Mouse (Mus musculus): ENCODE measurements around the gene Acads.

DNA sequence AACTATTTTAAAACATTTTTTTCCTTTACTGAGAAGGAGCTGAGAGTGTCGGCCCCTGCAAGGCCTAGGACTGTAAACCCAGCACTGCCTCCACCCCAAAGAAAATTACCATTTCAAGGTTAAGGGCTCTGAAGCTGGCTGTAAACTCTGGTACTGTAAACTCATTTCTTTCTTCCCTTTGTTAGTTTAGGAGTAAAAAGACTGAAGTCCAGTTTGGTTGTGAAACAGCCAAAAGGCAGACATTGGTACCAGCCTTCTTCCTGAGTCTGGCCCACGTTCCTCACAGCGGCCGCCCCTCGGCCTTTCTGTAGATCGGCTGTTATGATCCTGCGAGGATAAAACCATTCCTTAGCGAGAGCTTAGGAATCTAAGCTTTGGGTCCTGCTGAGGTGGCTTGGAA is 4.6 kb downstream of the Acads start:
- TF ChIP-seq CTCF (IDR thresholded peaks at IDR 0.05; ENCODE audit: borderline replicate concordance, extremely low read depth, insufficient read depth, insufficient read length), result no peak
- no peak for TF ChIP-seq POLR2A (IDR thresholded peaks at IDR 0.05; ENCODE audit: borderline replicate concordance, extremely low read depth, insufficient read depth, insufficient read length, poor library complexity, severe bottlenecking)
